Mouse (Mus musculus): ENCODE data around the gene Egfl7. TPM values are rescaled to one million over a fixed set of nuclear protein-coding genes. Genes with fewer than 3 reads are reported as not detected.

Egfl7 gene
- polyA plus RNA-seq, 1 experiment from 2014 or later, result 97.3 TPM

DNA sequence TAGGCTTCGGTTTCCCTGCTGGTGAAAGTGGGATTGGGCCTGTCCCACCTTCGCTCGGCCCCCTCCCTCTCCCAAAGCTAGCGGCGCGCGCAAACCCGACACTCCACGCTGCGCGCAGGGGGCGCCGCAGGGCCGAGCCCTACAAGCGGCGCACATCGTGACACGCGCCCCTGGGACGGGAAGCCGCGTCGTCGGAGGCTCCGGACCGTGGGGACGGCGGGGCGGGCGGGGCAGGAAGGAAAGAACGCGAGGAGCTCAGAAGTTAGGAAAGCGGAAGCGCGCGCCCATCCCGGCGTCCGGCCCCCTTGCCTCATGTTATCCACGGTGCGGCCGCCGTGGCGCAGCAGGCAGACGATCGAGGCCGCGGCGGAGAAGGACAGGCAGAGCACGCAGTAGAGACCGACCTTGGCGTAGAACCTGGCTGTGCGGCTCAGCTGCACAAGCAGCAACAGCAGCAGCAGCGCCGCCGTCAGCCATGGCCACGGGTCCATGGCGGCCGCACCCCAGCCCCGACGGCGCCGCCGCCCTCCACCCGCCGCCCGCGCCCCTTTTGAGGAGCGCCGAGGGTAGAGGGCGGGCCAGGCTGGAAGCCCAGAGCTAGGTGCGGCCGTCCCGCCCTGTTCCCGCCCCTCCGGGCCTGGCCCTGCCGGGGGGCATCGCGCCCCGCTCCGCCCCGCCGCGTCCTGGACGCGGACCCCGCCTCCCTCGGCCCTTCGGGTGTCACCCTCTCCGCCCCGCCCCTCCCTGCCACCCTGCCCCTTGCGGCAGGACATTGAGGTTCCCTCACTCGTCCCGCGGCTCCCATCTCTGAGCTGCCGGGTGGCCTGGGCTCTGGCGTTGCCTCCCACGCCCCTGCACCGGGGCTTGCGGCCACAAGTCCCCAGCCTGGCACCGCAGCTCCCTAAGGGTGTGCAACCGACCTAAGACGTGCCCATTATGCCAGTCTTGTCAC, 24.2 kb downstream of the Egfl7 start, which contains the start of gene Agpat2:
Gene Agpat2 (minus strand): TSS at position 698 of the 952 bp plus-strand sequence.
- Histone ChIP-seq H3K27ac (peak within 1 kb of the TSS; percentile 31), H3K9me3 (no peaks in the 10 kb centered on the region), H3K27me3 (peaks cover 3% of the 10 kb centered on the region; the same call in 1 of the 2 replicates), H3K4me1 (peaks cover 16% of the 10 kb centered on the region), H3K9ac (peak within 1 kb of the TSS; percentile 74), H3K36me3 (no peaks in the 10 kb centered on the region), H3K4me3 (peak within 1 kb of the TSS; percentile 62), H3K4me2 (replicated peaks) (peak within 1 kb of the TSS; percentile 87)
- ATAC-seq (ENCODE audit: insufficient number of reproducible peaks, insufficient read depth, low FRiP score, low TSS enrichment), result peak; percentile 74
- 1% methylated on average over 83 of the region's 103 CpGs for WGBS

DNA sequence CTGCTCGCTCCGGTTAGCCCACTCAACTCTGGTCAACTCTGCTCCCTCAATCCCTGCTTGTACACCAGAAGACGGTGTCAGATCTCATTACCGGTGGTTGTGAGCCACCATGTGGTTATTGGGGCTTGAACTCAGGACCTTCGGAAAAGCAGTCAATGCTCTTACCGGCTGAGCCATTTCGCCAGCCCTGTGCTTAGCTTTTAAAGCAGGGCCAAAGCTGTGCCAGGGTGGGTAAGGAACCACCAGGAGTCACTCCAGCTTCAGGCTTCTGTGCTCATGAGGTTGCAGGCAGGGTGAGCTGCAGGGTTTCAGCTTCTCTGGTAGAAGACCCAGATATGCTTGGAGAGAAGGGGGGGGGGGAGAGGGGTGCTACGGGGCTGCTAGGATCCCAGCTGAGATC, 25.5 kb downstream of the Egfl7 start:
- H3K9me3 ChIP-seq, result no peaks in the 10 kb centered on the region
- no peak overlapping the region for H3K4me3 ChIP-seq
- no peaks in the 10 kb centered on the region for H3K36me3 ChIP-seq
- H3K27ac ChIP-seq, result no peak overlapping the region
- ATAC-seq (ENCODE audit: insufficient number of reproducible peaks, insufficient read depth, low FRiP score, low TSS enrichment), result no peak
- H3K27me3 ChIP-seq, result peaks cover 3% of the 10 kb centered on the region; the same call in 1 of the 2 replicates
- no peak overlapping the region for H3K4me2 ChIP-seq (replicated peaks)
- WGBS, result 78% methylated on average over 8 of the region's 8 CpGs
- H3K4me1 ChIP-seq, result peaks cover 16% of the 10 kb centered on the region
- H3K9ac ChIP-seq, result no peak overlapping the region

DNA sequence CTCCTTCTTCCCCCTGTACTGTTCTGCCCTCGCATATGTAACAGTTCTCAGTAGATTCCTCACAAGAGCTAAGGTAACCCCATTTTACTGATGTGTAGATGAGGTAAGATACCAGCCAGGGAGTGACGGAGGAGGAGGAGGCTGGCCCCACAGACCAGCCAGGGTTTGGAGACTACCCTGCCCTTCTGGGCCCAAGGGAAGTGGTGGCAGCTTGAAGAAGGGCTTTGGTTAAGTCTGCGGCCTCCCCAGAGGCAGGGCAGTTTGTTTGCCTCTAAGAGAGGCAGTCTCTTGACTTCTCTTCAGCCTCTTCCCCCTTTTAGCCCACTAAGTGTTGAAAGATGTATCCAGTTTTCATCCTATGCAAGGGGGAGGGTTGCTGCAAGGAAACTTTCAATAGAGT, 26.8 kb downstream of the Egfl7 start:
- H3K9me3 ChIP-seq, result no peaks in the 10 kb centered on the region
- H3K27me3 ChIP-seq, result peaks cover 3% of the 10 kb centered on the region; the same call in 1 of the 2 replicates
- peaks cover 16% of the 10 kb centered on the region for H3K4me1 ChIP-seq
- 78% methylated on average over 3 of the region's 3 CpGs for WGBS
- H3K4me3 ChIP-seq, result no peak overlapping the region
- no peaks in the 10 kb centered on the region for H3K36me3 ChIP-seq
- H3K9ac ChIP-seq, result no peak overlapping the region
- no peak for ATAC-seq (ENCODE audit: insufficient number of reproducible peaks, insufficient read depth, low FRiP score, low TSS enrichment)
- H3K4me2 ChIP-seq (replicated peaks), result no peak overlapping the region
- H3K27ac ChIP-seq, result peak overlapping the region; percentile 30; the same call in 1 of the 2 replicates

DNA sequence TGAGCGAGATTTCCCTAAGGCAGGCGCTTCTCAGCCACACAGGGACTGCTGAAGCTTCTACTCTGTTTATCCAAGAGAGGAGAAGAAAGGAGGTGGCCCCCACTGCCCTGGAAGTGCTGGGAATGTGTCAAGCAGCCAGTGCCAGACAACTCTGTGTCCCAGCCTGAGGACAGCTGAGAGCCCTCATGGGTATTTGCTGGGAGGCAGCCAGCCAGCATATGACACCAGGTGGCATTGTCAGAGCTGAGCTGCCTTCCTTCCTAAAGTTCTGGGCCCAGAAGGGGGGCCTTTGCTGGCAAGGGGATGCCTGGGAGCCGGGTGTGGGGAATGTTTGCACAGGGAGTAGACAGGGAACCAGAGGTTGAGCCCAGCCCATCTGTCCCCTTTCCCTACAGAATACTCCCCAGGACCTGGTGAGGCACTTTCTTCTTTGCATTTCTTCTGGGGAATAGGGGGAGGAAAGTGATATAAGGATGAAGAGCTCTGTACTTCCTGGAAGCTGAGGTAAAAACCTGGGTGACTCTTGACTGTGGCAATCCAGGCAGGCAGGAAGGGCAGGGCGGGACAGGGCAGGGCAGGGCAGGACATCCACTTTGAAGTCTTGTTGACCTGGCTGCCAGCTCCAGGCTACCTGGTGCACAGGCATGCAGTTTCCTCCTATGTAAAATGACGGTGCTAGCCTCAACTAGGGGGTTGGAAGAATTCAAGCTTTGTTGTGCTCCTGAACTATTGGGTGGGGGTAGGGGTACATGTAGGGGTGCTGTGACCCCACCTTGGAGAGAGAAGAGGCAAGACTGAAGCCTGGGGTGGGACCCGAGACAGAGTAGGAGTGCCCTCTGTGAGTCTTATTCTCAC, 27.5 kb downstream of the Egfl7 start:
- Histone ChIP-seq H3K36me3 (no peaks in the 10 kb centered on the region), H3K4me2 (replicated peaks) (no peak overlapping the region), H3K9ac (0 out of 2 replicates have a peak overlapping the region, but pooled peaks have one; percentile 5), H3K4me3 (no peak overlapping the region), H3K27me3 (peaks cover 3% of the 10 kb centered on the region; the same call in 1 of the 2 replicates), H3K9me3 (no peaks in the 10 kb centered on the region), H3K4me1 (peaks cover 16% of the 10 kb centered on the region), H3K27ac (peak overlapping the region; percentile 30; the same call in 1 of the 2 replicates)
- no peak for ATAC-seq (ENCODE audit: insufficient number of reproducible peaks, insufficient read depth, low FRiP score, low TSS enrichment)
- 45% methylated on average over 6 of the region's 6 CpGs for WGBS

DNA sequence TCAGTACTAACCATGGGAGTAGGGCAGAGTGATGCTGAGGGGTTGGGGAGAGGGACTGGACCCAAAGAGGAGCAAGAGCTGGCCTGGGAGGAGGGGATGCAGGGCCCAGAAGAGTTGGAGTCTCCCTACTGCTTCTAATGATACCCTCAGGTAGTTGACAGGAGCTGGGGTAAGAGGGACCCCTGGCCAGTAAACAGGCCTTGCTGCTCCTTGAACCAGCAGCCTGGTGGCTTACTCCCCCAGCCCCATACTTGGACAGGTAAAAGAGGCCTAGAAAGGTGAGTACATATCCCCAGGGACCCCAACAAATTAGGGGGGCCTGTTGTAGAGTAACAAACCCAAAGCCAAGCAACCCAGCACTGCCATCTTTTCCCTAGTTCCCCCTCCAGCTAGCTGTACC, 29.0 kb downstream of the Egfl7 start:
- H3K27me3 ChIP-seq, result peaks cover 3% of the 10 kb centered on the region; the same call in 1 of the 2 replicates
- ATAC-seq (ENCODE audit: insufficient number of reproducible peaks, insufficient read depth, low FRiP score, low TSS enrichment), result no peak
- H3K36me3 ChIP-seq, result no peaks in the 10 kb centered on the region
- H3K4me3 ChIP-seq, result no peak overlapping the region
- H3K9ac ChIP-seq, result no peak overlapping the region
- no peaks in the 10 kb centered on the region for H3K9me3 ChIP-seq
- no peak overlapping the region for H3K27ac ChIP-seq
- H3K4me2 ChIP-seq (replicated peaks), result no peak overlapping the region
- H3K4me1 ChIP-seq, result peaks cover 8% of the 10 kb centered on the region

DNA sequence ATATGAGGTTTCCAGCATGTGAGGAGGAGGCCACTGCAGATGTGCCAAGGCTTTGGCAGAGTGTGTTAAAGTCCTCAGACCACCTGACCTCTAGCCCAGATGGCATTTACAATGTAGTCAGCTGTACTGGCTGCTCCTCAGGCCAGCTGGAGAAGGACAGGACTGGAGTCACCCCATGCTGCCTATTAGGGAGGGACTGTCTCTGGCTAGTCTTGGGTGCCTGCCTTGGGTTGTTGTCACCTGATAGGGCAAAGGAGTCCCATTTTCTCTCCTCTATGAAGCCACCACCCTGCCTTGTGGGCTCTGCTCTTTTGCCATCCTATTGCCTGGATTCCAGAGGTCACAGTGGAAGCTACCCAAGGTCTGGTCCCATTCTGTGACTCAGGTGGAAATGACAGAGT, 29.4 kb downstream of the Egfl7 start:
- H3K9me3 ChIP-seq, result no peaks in the 10 kb centered on the region
- H3K27me3 ChIP-seq, result peaks cover 3% of the 10 kb centered on the region; the same call in 1 of the 2 replicates
- H3K4me3 ChIP-seq, result no peak overlapping the region
- H3K36me3 ChIP-seq, result no peaks in the 10 kb centered on the region
- ATAC-seq (ENCODE audit: insufficient number of reproducible peaks, insufficient read depth, low FRiP score, low TSS enrichment), result no peak
- H3K4me1 ChIP-seq, result peaks cover 8% of the 10 kb centered on the region
- no peak overlapping the region for H3K27ac ChIP-seq
- H3K9ac ChIP-seq, result no peak overlapping the region
- H3K4me2 ChIP-seq (replicated peaks), result no peak overlapping the region

DNA sequence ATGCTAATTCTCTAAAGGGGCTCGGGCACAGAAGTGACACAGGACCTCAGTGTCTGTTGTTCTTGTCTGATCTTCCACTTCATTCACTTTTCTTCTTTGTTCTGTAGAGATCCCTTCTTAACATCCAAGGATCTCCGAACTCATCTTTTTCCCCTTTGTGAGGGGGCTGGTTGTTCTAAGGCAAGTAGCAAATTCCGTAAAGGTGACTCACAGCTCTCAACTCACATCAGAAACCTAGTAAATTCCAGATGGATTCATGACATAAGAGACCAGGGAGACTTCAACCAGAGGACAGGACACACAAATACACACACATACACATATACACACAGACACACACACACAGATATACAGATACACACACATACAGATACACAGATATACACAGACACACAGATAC, 30.7 kb downstream of the Egfl7 start:
- no peaks in the 10 kb centered on the region for H3K9me3 ChIP-seq
- 78% methylated on average over 3 of the region's 3 CpGs for WGBS
- no peak overlapping the region for H3K27ac ChIP-seq
- no peak overlapping the region for H3K4me2 ChIP-seq (replicated peaks)
- no peak overlapping the region for H3K4me3 ChIP-seq
- no peak for ATAC-seq (ENCODE audit: insufficient number of reproducible peaks, insufficient read depth, low FRiP score, low TSS enrichment)
- peaks cover under 1% of the 10 kb centered on the region; the same call in 1 of the 2 replicates for H3K27me3 ChIP-seq
- H3K36me3 ChIP-seq, result no peaks in the 10 kb centered on the region
- peaks cover 8% of the 10 kb centered on the region for H3K4me1 ChIP-seq
- H3K9ac ChIP-seq, result no peak overlapping the region

DNA sequence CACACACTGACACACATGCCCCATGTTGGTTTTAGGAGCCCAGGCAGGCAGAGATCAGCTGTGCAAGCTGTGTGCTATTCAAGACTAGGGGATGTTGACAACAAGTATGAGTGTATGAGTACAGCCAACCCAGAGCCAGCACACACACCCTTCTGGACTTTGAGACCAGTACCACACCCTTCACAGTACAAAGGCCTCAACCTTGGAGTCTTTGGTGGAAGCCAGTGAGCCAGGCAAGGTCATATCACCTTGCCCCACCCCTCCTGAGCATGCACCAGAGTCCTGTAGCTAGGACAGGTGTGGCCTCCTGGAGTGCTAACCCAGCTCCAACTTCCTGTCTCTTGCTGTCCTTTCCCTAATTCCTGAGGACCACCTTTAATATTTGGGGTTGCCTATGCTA, 31.2 kb downstream of the Egfl7 start:
- Histone ChIP-seq H3K4me2 (replicated peaks) (no peak overlapping the region), H3K9me3 (no peaks in the 10 kb centered on the region), H3K27me3 (no peaks in the 10 kb centered on the region), H3K9ac (no peak overlapping the region), H3K36me3 (no peaks in the 10 kb centered on the region), H3K4me3 (no peak overlapping the region), H3K27ac (no peak overlapping the region), H3K4me1 (peaks cover 8% of the 10 kb centered on the region)
- ATAC-seq (ENCODE audit: insufficient number of reproducible peaks, insufficient read depth, low FRiP score, low TSS enrichment), result no peak

DNA sequence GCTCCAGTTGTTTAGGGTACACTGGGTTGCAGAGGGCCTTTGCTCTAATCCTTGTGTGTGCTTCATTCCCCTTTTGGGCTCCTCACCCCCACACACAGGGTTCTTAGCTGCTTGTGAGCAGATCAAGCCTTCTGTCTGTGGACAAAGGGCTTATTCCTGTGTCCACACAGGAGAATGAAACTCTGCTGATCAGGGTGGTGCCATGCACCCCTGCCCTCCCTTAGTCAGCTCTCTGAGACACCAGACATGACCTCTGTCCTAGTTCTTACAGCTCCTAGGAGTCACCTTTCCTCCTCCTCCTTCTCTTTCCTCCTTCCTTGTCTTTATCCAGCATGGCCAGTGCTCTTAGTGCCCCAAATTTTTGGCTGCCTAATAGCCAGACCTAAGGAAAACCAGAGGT, 32.1 kb downstream of the Egfl7 start:
- Histone ChIP-seq H3K9ac (no peak overlapping the region), H3K4me3 (no peak overlapping the region), H3K27me3 (no peaks in the 10 kb centered on the region), H3K27ac (no peak overlapping the region), H3K4me1 (peaks cover 5% of the 10 kb centered on the region), H3K4me2 (replicated peaks) (no peak overlapping the region), H3K9me3 (no peaks in the 10 kb centered on the region), H3K36me3 (no peaks in the 10 kb centered on the region)
- ATAC-seq (ENCODE audit: insufficient number of reproducible peaks, insufficient read depth, low FRiP score, low TSS enrichment), result no peak

DNA sequence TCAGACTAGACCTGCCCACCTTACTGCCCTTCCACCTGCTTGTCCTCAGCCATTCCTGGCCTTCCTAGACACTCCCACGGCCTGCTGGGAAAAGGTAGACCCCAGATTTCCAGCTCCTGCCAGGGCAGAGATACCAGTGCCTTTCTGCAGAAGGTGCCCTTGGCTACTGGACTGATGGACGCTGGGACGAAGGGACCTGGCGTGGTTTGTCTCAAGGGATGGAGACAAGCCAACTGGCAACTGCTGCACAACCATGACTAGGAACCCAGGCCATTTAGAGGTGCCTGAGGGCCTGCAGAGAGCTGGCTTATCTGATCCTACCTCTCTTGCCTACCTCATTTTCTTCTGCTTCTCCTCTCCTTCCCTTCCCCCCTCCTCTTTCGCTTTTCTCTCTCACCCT, 35.1 kb downstream of the Egfl7 start:
- 78% methylated on average over 5 of the region's 5 CpGs for WGBS
- Histone ChIP-seq H3K4me1 (0 out of 2 replicates have a peak, but pooled peaks cover 6% of the 10 kb centered on the region), H3K4me2 (replicated peaks) (no peak overlapping the region), H3K4me3 (no peak overlapping the region), H3K27ac (no peak overlapping the region), H3K9me3 (no peaks in the 10 kb centered on the region), H3K9ac (no peak overlapping the region), H3K27me3 (no peaks in the 10 kb centered on the region), H3K36me3 (no peaks in the 10 kb centered on the region)
- no peak for ATAC-seq (ENCODE audit: insufficient number of reproducible peaks, insufficient read depth, low FRiP score, low TSS enrichment)

DNA sequence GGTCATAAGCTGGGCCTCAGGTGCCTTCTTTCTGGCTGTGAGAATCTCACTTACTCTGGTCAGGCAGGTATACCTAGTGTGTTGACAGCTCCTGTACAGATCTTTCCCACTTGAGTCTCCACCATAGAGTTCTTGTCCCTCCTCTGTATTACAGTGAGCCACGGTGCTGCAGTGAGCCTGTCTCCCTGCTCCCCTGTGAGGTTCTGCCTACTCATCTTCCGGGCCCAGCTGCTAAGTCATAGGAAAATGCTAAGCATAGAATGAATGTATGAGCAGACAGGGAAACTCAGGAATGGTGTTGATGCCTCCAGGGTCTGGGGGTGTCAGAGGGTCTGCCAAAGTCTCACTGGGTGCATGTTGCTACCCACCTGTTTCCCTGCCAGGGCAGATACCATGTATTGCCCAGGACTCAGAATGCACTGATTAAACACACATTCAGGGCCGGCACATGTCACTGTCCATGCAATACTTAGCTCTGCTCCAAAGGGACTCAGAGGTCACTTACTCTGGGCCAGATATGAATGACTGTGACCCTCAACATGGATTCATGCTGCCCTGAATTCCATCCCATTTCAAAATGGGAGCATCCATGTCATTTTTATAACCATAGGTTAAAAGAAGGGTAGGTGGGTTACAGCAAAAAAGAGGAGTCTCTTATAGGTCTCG, 35.8 kb downstream of the Egfl7 start:
- H3K27ac ChIP-seq, result no peak overlapping the region

More for the DNA sequence above, 35.8 kb downstream of the Egfl7 start:
- no peak for ATAC-seq (ENCODE audit: insufficient number of reproducible peaks, insufficient read depth, low FRiP score, low TSS enrichment)
- 83% methylated on average over 4 of the region's 4 CpGs for WGBS
- H3K27me3 ChIP-seq, result no peaks in the 10 kb centered on the region
- H3K4me1 ChIP-seq, result 0 out of 2 replicates have a peak, but pooled peaks cover 6% of the 10 kb centered on the region
- no peak overlapping the region for H3K4me2 ChIP-seq (replicated peaks)
- H3K9me3 ChIP-seq, result no peaks in the 10 kb centered on the region
- H3K9ac ChIP-seq, result no peak overlapping the region
- no peaks in the 10 kb centered on the region for H3K36me3 ChIP-seq
- H3K4me3 ChIP-seq, result no peak overlapping the region
